Mouse (Mus musculus) gastrocnemius, adult 8-10 months (tissue): Measurements from ENCODE around the gene Dmrt3. TPM values are rescaled to one million over a fixed set of nuclear protein-coding genes. Genes with fewer than 3 reads are reported as not detected.

Source experiments
- total RNA-seq, 4 experiments: library from RNA; stranded (reverse); gene quantifications; 2 replicates each; pipeline ENCODE4 v1.2.4; 2022

Dmrt3 gene
- total RNA-seq, 4 experiments from 2014 or later, result not detected

Other genes starting within 250 kb of the Dmrt3 start
- not detected for gene Dmrt1, start 104.7 kb upstream of the Dmrt3 start, total RNA-seq
- 1 to 10 TPM; 5.6 to 5.9 (median 5.6) TPM for gene Dmrt2, start 62.1 kb downstream of the Dmrt3 start, total RNA-seq